Mouse (Mus musculus): ENCODE measurements around the gene Fbxo40.

Gene Fbxo40

GRCm38 (mm10) chr16:36946459-36947159, 43.7 kb downstream of the Fbxo40 start:
- no peak for DNase-seq (ENCODE audit: low spot score)

GRCm38 (mm10) chr16:36944895-36945424, 45.3 kb downstream of the Fbxo40 start:
- no peak for DNase-seq (ENCODE audit: low spot score)

GRCm38 (mm10) chr16:36943591-36943990, 46.7 kb downstream of the Fbxo40 start:
- DNase-seq (ENCODE audit: low spot score) = no peak

GRCm38 (mm10) chr16:36941895-36942294, 48.4 kb downstream of the Fbxo40 start:
- no peak for DNase-seq (ENCODE audit: low spot score)

- no peak for DNase-seq (ENCODE audit: low spot score)
Observed at GRCm38 (mm10) chr16:36941137-36941727, 49.0 kb downstream of the Fbxo40 start.

GRCm38 (mm10) chr16:36935814-36936213, 54.5 kb downstream of the Fbxo40 start:
- no peak for DNase-seq (ENCODE audit: low spot score)

- no peak for DNase-seq (ENCODE audit: low spot score)
Observed at GRCm38 (mm10) chr16:36934841-36935620, 55.2 kb downstream of the Fbxo40 start, which contains the start of gene Hcls1. Hcls1 (plus strand) TSS chr16:36934983.

- DNase-seq (ENCODE audit: low spot score) = no peak
Observed at GRCm38 (mm10) chr16:36934131-36934840, 56.0 kb downstream of the Fbxo40 start.

GRCm38 (mm10) chr16:36932546-36932945, 57.7 kb downstream of the Fbxo40 start:
- DNase-seq (ENCODE audit: low spot score) = no peak

- no peak for DNase-seq (ENCODE audit: low spot score)
Observed at GRCm38 (mm10) chr16:36931976-36932375, 58.3 kb downstream of the Fbxo40 start.

- no peak for DNase-seq (ENCODE audit: low spot score)
Observed at GRCm38 (mm10) chr16:36931381-36931780, 58.9 kb downstream of the Fbxo40 start.

- DNase-seq (ENCODE audit: low spot score) = no peak
Observed at GRCm38 (mm10) chr16:36930231-36931136, 59.8 kb downstream of the Fbxo40 start.

- DNase-seq (ENCODE audit: low spot score) = no peak
Observed at GRCm38 (mm10) chr16:36929216-36929615, 61.1 kb downstream of the Fbxo40 start.

GRCm38 (mm10) chr16:36928106-36928500, 62.2 kb downstream of the Fbxo40 start:
- DNase-seq (ENCODE audit: low spot score) = no peak

- DNase-seq (ENCODE audit: low spot score) = no peak
Observed at GRCm38 (mm10) chr16:36927495-36928105, 62.7 kb downstream of the Fbxo40 start.

GRCm38 (mm10) chr16:36926514-36927447, 63.5 kb downstream of the Fbxo40 start:
- DNase-seq (ENCODE audit: low spot score) = no peak

GRCm38 (mm10) chr16:36925797-36926196, 64.5 kb downstream of the Fbxo40 start:
- peak; percentile 20 for DNase-seq (ENCODE audit: low spot score)

- DNase-seq (ENCODE audit: low spot score) = no peak
Observed at GRCm38 (mm10) chr16:36925351-36925750, 64.9 kb downstream of the Fbxo40 start.

GRCm38 (mm10) chr16:36924312-36924711, 66.0 kb downstream of the Fbxo40 start:
- DNase-seq (ENCODE audit: low spot score) = no peak

Measured in MN1 (cell line).